Mouse (Mus musculus): ENCODE measurements at regions not wholly inside any gene's neighbourhood (a gene's known extent, or its start where the extent isn't known, plus 50 kb on each side); places are given as distances from the start of the nearest gene placed in this dataset.

- in situ Hi-C loops (cut with MboI, MseI): no loop called here
Measured at GRCm38 (mm10) chr5:102287131-102287530, 194.1 kb upstream of the Arhgap24 start.

GRCm38 (mm10) chr5:102290866-102291265 is 190.3 kb upstream of the Arhgap24 start:
- in situ Hi-C loops (cut with MboI, MseI): no loop called here

GRCm38 (mm10) chr5:102295564-102295963 is 185.6 kb upstream of the Arhgap24 start:
- in situ Hi-C loops (cut with MboI, MseI): no loop called here

- in situ Hi-C loops (cut with MboI, MseI): no loop called here
Measured at GRCm38 (mm10) chr5:102306309-102306708, 174.9 kb upstream of the Arhgap24 start.

GRCm38 (mm10) chr5:102306718-102307117 is 174.5 kb upstream of the Arhgap24 start:
- in situ Hi-C loops (cut with MboI, MseI): no loop called here

- in situ Hi-C loops (cut with MboI, MseI): no loop called here
Measured at GRCm38 (mm10) chr5:102311570-102311969, 169.6 kb upstream of the Arhgap24 start.

- in situ Hi-C loops (cut with MboI, MseI): no loop called here
Measured at GRCm38 (mm10) chr5:102328197-102328784, 152.9 kb upstream of the Arhgap24 start.

GRCm38 (mm10) chr5:102333894-102334293 is 147.3 kb upstream of the Arhgap24 start:
- in situ Hi-C loops (cut with MboI, MseI): no loop called here

GRCm38 (mm10) chr5:102334442-102335197 is 146.6 kb upstream of the Arhgap24 start:
- in situ Hi-C loops (cut with MboI, MseI): no loop called here

GRCm38 (mm10) chr5:102366481-102366880 is 114.7 kb upstream of the Arhgap24 start:
- in situ Hi-C loops (cut with MboI, MseI): no loop called here

GRCm38 (mm10) chr5:102373309-102373971 is 107.8 kb upstream of the Arhgap24 start:
- in situ Hi-C loops (cut with MboI, MseI): no loop called here

- in situ Hi-C loops (cut with MboI, MseI): no loop called here
Measured at GRCm38 (mm10) chr5:102373972-102374755, 107.0 kb upstream of the Arhgap24 start.

GRCm38 (mm10) chr5:102375339-102375738 is 105.9 kb upstream of the Arhgap24 start:
- in situ Hi-C loops (cut with MboI, MseI): no loop called here

- in situ Hi-C loops (cut with MboI, MseI): no loop called here
Measured at GRCm38 (mm10) chr5:102393941-102394340, 87.2 kb upstream of the Arhgap24 start.

GRCm38 (mm10) chr5:102395608-102396146 is 85.5 kb upstream of the Arhgap24 start:
- in situ Hi-C loops (cut with MboI, MseI): no loop called here

- in situ Hi-C loops (cut with MboI, MseI): no loop called here
Measured at GRCm38 (mm10) chr5:102399006-102399405, 82.2 kb upstream of the Arhgap24 start.

- in situ Hi-C loops (cut with MboI, MseI): no loop called here
Measured at GRCm38 (mm10) chr5:102417642-102418041, 63.5 kb upstream of the Arhgap24 start.

- in situ Hi-C loops (cut with MboI, MseI): no loop called here
Measured at GRCm38 (mm10) chr5:102419089-102419488, 62.1 kb upstream of the Arhgap24 start.

GRCm38 (mm10) chr5:102424636-102425242 is 56.5 kb upstream of the Arhgap24 start:
- in situ Hi-C loops (cut with MboI, MseI): loop anchor here (5.0 kb wide), 1 partner anchor 268 kb away; no protein-coding TSS in a partner anchor

GRCm38 (mm10) chr5:102428310-102428709 is 52.9 kb upstream of the Arhgap24 start:
- in situ Hi-C loops (cut with MboI, MseI): no loop called here

Data from T-helper 1 cell (primary cell).